Mouse (Mus musculus): ENCODE measurements around the gene Mvb12b. TPM values are rescaled to one million over a fixed set of nuclear protein-coding genes. Genes with fewer than 3 reads are reported as not detected.

Gene Mvb12b
- polyA plus RNA-seq, 1 experiment: 15.9 TPM

DNA sequence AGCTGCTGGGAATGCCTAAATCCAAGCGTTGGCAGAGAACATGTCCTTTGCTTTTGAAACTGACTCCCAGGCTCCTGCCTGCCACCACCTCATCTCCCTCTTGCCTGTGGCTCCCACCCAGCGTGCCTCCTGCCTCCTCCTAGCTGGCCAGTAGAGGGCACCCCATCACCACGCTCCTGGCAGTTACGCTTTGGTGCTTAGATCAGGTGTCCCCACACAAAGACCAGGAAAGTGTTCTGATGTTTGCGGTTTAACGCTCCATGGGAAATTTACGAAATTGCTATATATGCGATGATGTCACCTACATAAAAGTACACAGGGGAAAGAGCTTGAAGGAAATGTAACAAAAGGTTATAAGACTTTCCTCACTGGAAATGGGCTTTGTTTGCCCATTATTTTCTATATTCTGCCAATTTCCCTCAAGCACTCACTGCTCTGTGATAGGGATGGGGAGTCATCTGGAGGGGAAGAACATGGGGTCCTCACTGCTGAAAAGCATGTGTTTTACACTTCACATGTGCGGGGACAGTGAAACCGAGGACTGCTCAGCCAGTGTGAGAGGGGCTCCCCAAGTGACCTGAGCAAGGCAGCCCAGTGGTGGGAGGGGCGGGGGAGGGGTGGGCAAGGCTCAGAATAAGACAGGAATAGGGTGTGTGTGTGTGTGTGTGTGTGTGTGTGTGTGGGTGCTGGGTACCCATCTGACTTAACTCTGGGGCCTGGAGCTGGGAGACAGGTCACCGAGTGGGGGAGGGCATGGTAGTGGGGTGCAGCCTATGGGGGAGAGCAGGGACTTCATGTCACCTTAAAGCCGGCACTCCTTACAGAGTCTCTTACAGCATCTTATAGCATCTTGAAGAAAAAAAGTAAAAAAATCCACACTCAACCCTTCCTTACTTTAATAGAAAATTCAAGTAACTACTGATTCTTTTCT, 65.8 kb downstream of the Mvb12b start:
- TF ChIP-seq CEBPB (IDR thresholded peaks at IDR 0.05; ENCODE audit: low read depth) (no peak), MYOG (IDR thresholded peaks at IDR 0.05; ENCODE audit: control insufficient read depth, extremely low read depth, insufficient read length) (no peak), MYOD1 (IDR thresholded peaks at IDR 0.05; ENCODE audit: control insufficient read depth, insufficient read length, low read depth) (no peak), CTCF (IDR thresholded peaks at IDR 0.05; ENCODE audit: control insufficient read depth, insufficient read depth, insufficient read length) (peak; percentile 95), FOSL1 (IDR thresholded peaks at IDR 0.05; ENCODE audit: insufficient read depth, low read length, poor library complexity, severe bottlenecking) (no peak), MAX (IDR thresholded peaks at IDR 0.05) (no peak)
- Histone ChIP-seq H3ac (ENCODE audit: control insufficient read depth, insufficient read length, low read depth) (no peak overlapping the region), H3K27me3 (ENCODE audit: control insufficient read depth, insufficient read depth, insufficient read length) (no peaks in the 10 kb centered on the region), H3K79me2 (ENCODE audit: control insufficient read depth, insufficient read depth) (no peaks in the 10 kb centered on the region), H3K4me3 (ENCODE audit: insufficient read depth, poor library complexity, severe bottlenecking) (no peak overlapping the region), H3K36me3 (ENCODE audit: control insufficient read depth, insufficient read depth) (peaks cover 21% of the 10 kb centered on the region), H3K79me3 (ENCODE audit: low read depth) (no peaks in the 10 kb centered on the region)

DNA sequence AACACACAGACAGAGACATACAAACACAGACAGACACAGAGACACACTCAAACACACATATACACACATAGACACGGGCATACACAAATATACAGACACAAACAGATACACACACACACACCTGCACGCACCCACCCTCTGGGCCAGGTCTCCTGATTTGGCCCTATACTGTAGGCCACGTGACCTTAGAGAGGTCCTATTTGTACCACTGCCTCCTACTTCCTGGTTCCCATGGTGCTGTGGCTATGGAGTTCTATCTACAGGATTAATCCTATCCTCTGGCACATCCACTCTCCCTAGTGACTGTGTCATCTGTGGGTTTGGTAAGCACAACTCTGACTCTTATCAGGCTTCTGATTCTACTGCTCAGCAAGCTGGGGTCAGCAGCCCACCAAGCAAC, 67.3 kb downstream of the Mvb12b start:
- H3K36me3 ChIP-seq (ENCODE audit: control insufficient read depth, insufficient read depth): peaks cover 16% of the 10 kb centered on the region

DNA sequence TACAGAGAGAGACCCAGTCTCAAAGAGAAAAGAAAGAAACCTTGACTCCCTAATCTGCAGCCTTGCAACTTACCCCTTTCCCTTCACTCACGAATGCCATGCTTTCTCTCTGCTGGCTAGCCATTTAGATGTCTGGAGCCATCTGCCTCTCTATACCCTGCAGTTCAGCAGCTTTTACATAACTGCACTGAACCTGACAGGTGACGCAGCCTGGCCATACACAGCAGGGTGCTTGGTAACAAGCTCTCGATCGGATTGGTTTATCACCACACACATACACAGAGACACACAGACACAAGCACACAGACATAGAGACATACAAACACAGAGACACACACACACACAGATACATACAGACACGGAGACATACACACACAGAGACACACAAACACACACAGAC, 67.7 kb downstream of the Mvb12b start:
- H3K4me3 ChIP-seq (ENCODE audit: insufficient read depth, poor library complexity, severe bottlenecking): no peak overlapping the region
- H3ac ChIP-seq (ENCODE audit: control insufficient read depth, insufficient read length, low read depth): no peak overlapping the region
- no peaks in the 10 kb centered on the region for H3K27me3 ChIP-seq (ENCODE audit: control insufficient read depth, insufficient read depth, insufficient read length)
- no peaks in the 10 kb centered on the region for H3K79me2 ChIP-seq (ENCODE audit: control insufficient read depth, insufficient read depth)
- H3K79me3 ChIP-seq (ENCODE audit: low read depth): no peaks in the 10 kb centered on the region
- TF ChIP-seq USF1 (IDR thresholded peaks at IDR 0.05; ENCODE audit: low read depth) (no peak), CTCF (IDR thresholded peaks at IDR 0.05; ENCODE audit: control insufficient read depth, insufficient read depth, insufficient read length) (no peak), MYOG (IDR thresholded peaks at IDR 0.05; ENCODE audit: control insufficient read depth, extremely low read depth, insufficient read length) (no peak)
- H3K36me3 ChIP-seq (ENCODE audit: control insufficient read depth, insufficient read depth): peaks cover 12% of the 10 kb centered on the region

More for the DNA sequence above, 67.3 kb downstream of the Mvb12b start:
- no peaks in the 10 kb centered on the region for H3K27me3 ChIP-seq (ENCODE audit: control insufficient read depth, insufficient read depth, insufficient read length)
- H3K79me2 ChIP-seq (ENCODE audit: control insufficient read depth, insufficient read depth): no peaks in the 10 kb centered on the region
- no peaks in the 10 kb centered on the region for H3K79me3 ChIP-seq (ENCODE audit: low read depth)
- no peak overlapping the region for H3K4me3 ChIP-seq (ENCODE audit: insufficient read depth, poor library complexity, severe bottlenecking)
- no peak overlapping the region for H3ac ChIP-seq (ENCODE audit: control insufficient read depth, insufficient read length, low read depth)
- TF ChIP-seq MYOG (IDR thresholded peaks at IDR 0.05; ENCODE audit: control insufficient read depth, extremely low read depth, insufficient read length) (no peak), MAX (IDR thresholded peaks at IDR 0.05) (no peak), MYOD1 (IDR thresholded peaks at IDR 0.05; ENCODE audit: control insufficient read depth, insufficient read length, low read depth) (no peak), CEBPB (IDR thresholded peaks at IDR 0.05; ENCODE audit: low read depth) (no peak), USF1 (IDR thresholded peaks at IDR 0.05; ENCODE audit: low read depth) (no peak), FOSL1 (IDR thresholded peaks at IDR 0.05; ENCODE audit: insufficient read depth, low read length, poor library complexity, severe bottlenecking) (no peak), CTCF (IDR thresholded peaks at IDR 0.05; ENCODE audit: control insufficient read depth, insufficient read depth, insufficient read length) (no peak)

DNA sequence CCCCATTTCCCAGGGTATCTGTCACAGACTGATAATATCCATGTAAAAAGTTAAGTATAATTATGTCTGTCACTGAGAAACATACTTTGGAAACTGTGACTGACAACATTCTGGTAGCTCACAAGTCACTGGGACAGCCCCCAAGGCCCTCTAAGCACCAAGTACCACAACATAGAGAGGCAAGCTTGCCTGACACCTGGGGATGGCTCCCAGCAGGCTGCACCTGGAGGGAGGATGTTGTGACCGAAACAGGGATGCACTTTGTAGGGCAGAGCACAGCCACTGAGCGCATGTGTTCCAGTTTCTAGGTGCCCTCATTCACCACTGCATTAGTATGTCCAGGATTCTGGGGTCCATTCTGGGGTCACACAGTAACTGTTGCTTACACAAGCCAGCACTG, 69.4 kb downstream of the Mvb12b start:
- H3K4me3 ChIP-seq (ENCODE audit: insufficient read depth, poor library complexity, severe bottlenecking): no peak overlapping the region
- H3K79me3 ChIP-seq (ENCODE audit: low read depth): no peaks in the 10 kb centered on the region
- H3K36me3 ChIP-seq (ENCODE audit: control insufficient read depth, insufficient read depth): peaks cover 5% of the 10 kb centered on the region
- no peak overlapping the region for H3ac ChIP-seq (ENCODE audit: control insufficient read depth, insufficient read length, low read depth)
- H3K27me3 ChIP-seq (ENCODE audit: control insufficient read depth, insufficient read depth, insufficient read length): no peaks in the 10 kb centered on the region
- TF ChIP-seq MAX (IDR thresholded peaks at IDR 0.05): no peak
- TF ChIP-seq CEBPB (IDR thresholded peaks at IDR 0.05; ENCODE audit: low read depth): no peak
- TF ChIP-seq USF1 (IDR thresholded peaks at IDR 0.05; ENCODE audit: low read depth): no peak
- TF ChIP-seq MYOD1 (IDR thresholded peaks at IDR 0.05; ENCODE audit: control insufficient read depth, insufficient read length, low read depth): no peak
- no peak for TF ChIP-seq FOSL1 (IDR thresholded peaks at IDR 0.05; ENCODE audit: insufficient read depth, low read length, poor library complexity, severe bottlenecking)
- no peak for TF ChIP-seq CTCF (IDR thresholded peaks at IDR 0.05; ENCODE audit: control insufficient read depth, insufficient read depth, insufficient read length)
- TF ChIP-seq MYOG (IDR thresholded peaks at IDR 0.05; ENCODE audit: control insufficient read depth, extremely low read depth, insufficient read length): no peak
- no peaks in the 10 kb centered on the region for H3K79me2 ChIP-seq (ENCODE audit: control insufficient read depth, insufficient read depth)

DNA sequence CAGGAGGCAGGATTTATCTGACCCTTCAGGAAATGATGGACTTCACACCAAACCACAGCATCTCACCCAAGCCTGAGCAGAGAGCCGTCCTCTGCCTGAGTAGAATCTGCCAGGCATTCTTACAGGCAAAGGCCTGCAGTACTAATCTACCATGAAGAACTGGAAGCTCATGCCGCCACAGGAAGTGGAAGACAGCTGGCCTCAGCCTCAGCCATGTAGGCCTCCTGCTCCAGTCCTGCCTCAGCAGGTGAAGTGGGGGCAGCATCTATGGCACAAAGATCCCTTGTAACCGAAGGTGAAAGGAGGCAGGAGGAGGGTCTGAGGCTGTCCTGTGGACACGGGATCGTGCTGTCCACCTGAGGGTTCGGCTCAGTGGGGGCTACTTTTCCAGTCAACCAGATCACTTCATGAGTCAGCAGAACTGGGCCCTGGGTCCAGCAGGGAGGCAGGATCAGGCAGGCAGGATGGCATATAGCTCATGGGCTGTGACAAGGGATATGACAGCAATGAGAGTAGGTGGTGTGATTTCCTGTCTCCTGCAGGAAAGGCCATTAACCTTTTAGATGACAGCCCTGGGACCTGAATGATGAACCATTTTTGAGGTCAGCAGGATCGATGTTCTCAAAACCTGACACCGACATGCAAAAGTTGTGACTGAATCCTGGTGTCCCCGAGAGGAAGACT, 69.9 kb downstream of the Mvb12b start:
- no peak overlapping the region for H3K4me3 ChIP-seq (ENCODE audit: insufficient read depth, poor library complexity, severe bottlenecking)
- no peaks in the 10 kb centered on the region for H3K79me2 ChIP-seq (ENCODE audit: control insufficient read depth, insufficient read depth)
- TF ChIP-seq MYOD1 (IDR thresholded peaks at IDR 0.05; ENCODE audit: control insufficient read depth, insufficient read length, low read depth) (no peak), CEBPB (IDR thresholded peaks at IDR 0.05; ENCODE audit: low read depth) (no peak), USF1 (IDR thresholded peaks at IDR 0.05; ENCODE audit: low read depth) (no peak), MAX (IDR thresholded peaks at IDR 0.05) (no peak), FOSL1 (IDR thresholded peaks at IDR 0.05; ENCODE audit: insufficient read depth, low read length, poor library complexity, severe bottlenecking) (no peak), MYOG (IDR thresholded peaks at IDR 0.05; ENCODE audit: control insufficient read depth, extremely low read depth, insufficient read length) (no peak), CTCF (IDR thresholded peaks at IDR 0.05; ENCODE audit: control insufficient read depth, insufficient read depth, insufficient read length) (no peak)
- no peak overlapping the region for H3ac ChIP-seq (ENCODE audit: control insufficient read depth, insufficient read length, low read depth)
- H3K27me3 ChIP-seq (ENCODE audit: control insufficient read depth, insufficient read depth, insufficient read length): no peaks in the 10 kb centered on the region
- no peaks in the 10 kb centered on the region for H3K36me3 ChIP-seq (ENCODE audit: control insufficient read depth, insufficient read depth)
- H3K79me3 ChIP-seq (ENCODE audit: low read depth): no peaks in the 10 kb centered on the region
